Mouse (Mus musculus) E14TG2a.4 (cell line): Measurements from ENCODE around the gene Slc19a1.

Experiments used
- CTCF ChIP-seq: conservative IDR thresholded peaks from 2 replicates; pipeline ENCODE4 v1.5.1; 2014; ENCODE audit warnings: low read length
- NANOG ChIP-seq: IDR thresholded peaks from 2 replicates; pipeline ENCODE4 v1.6.1; 2014; ENCODE audit warnings: borderline replicate concordance, low read length, mixed read lengths
- POU5F1 ChIP-seq: IDR thresholded peaks from 2 replicates; pipeline ENCODE4 v1.6.1; 2014; ENCODE audit warnings: low read length, borderline replicate concordance

DNA sequence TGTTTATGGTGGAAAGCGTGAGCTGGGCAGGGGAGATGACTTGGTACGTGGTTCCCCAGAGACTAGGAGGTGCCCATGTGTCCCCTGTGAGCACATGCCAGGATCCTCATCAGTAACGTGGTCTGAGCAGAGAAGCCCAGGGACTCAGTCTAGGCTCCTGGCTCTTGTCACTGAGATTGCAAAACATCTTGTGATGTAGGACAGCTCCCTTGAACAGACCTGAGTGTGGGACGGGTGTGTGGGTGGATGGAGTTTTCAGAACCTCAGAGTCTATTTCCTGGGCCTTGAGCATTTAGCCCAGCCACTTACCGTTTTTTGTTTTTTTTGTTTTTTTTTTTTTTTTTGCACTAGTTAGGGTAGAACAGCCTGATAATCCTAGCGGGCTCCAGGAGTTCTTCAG is 3.4 kb downstream of the Slc19a1 start:
- TF ChIP-seq CTCF (no peak), NANOG (no peak), POU5F1 (no peak)
